Mouse (Mus musculus): Measurements from ENCODE around the gene Olfr311. TPM values are rescaled to one million over a fixed set of nuclear protein-coding genes. Genes with fewer than 3 reads are reported as not detected.
"Not testable (repeated sequence)": the region's sequence is repeated elsewhere in the genome, so short reads cannot be mapped to it uniquely, and the experiment has no call there.

Gene Olfr311
- polyA plus RNA-seq (2012; ENCODE audit: insufficient read depth, insufficient read length, low replicate concordance, missing spikeins), result not detected in 2 replicates

GRCm38 (mm10) chr11:58838951-58839350 is at the start of gene Olfr311:
Gene Olfr311, plus strand, starts transcription at chr11:58839251.
- not testable (repeated sequence) for H3K27ac ChIP-seq (ENCODE audit: insufficient read depth, low read depth, low read length); H3K4me1 ChIP-seq (ENCODE audit: control insufficient read depth, insufficient read depth, low read length); H3K4me3 ChIP-seq (ENCODE audit: insufficient read depth, low read depth, low read length)

GRCm38 (mm10) chr11:58789532-58789931 is 49.5 kb upstream of the Olfr311 start:
- 10% methylated on average over 3 of the region's 3 CpGs for WGBS
- H3K27ac ChIP-seq (ENCODE audit: insufficient read depth, low read depth, low read length), result no peak overlapping the region
- no peak overlapping the region for H3K4me3 ChIP-seq (ENCODE audit: insufficient read depth, low read depth, low read length)
- TF ChIP-seq POLR2A (IDR thresholded peaks at IDR 0.05; ENCODE audit: insufficient read depth, low read depth, low read length) (no peak), CTCF (IDR thresholded peaks at IDR 0.05; ENCODE audit: insufficient read depth, low read depth, low read length) (no peak)
- H3K4me1 ChIP-seq (ENCODE audit: control insufficient read depth, insufficient read depth, low read length), result peaks cover 2% of the 10 kb centered on the region; the same call in 1 of the 2 replicates

GRCm38 (mm10) chr11:58790053-58790452 is 49.0 kb upstream of the Olfr311 start:
- Histone ChIP-seq H3K4me1 (ENCODE audit: control insufficient read depth, insufficient read depth, low read length) (peaks cover 2% of the 10 kb centered on the region; the same call in 1 of the 2 replicates), H3K4me3 (ENCODE audit: insufficient read depth, low read depth, low read length) (no peak overlapping the region), H3K27ac (ENCODE audit: insufficient read depth, low read depth, low read length) (no peak overlapping the region)
- TF ChIP-seq CTCF (IDR thresholded peaks at IDR 0.05; ENCODE audit: insufficient read depth, low read depth, low read length), result no peak
- WGBS, result 50% methylated on average over 2 of the region's 2 CpGs

GRCm38 (mm10) chr11:58790646-58791045 is 48.4 kb upstream of the Olfr311 start:
- Histone ChIP-seq H3K4me1 (ENCODE audit: control insufficient read depth, insufficient read depth, low read length) (peaks cover 2% of the 10 kb centered on the region; the same call in 1 of the 2 replicates), H3K4me3 (ENCODE audit: insufficient read depth, low read depth, low read length) (no peak overlapping the region), H3K27ac (ENCODE audit: insufficient read depth, low read depth, low read length) (no peak overlapping the region)
- 74% methylated on average over 6 of the region's 6 CpGs for WGBS
- no peak for TF ChIP-seq CTCF (IDR thresholded peaks at IDR 0.05; ENCODE audit: insufficient read depth, low read depth, low read length)
- TF ChIP-seq POLR2A (IDR thresholded peaks at IDR 0.05; ENCODE audit: insufficient read depth, low read depth, low read length), result no peak

GRCm38 (mm10) chr11:58795856-58796255 is 43.2 kb upstream of the Olfr311 start:
- H3K4me3 ChIP-seq (ENCODE audit: insufficient read depth, low read depth, low read length), result no peak overlapping the region
- H3K27ac ChIP-seq (ENCODE audit: insufficient read depth, low read depth, low read length), result no peak overlapping the region
- whole genome bisulfite sequencing, result 71% methylated on average over 2 of the region's 2 CpGs
- TF ChIP-seq POLR2A (IDR thresholded peaks at IDR 0.05; ENCODE audit: insufficient read depth, low read depth, low read length), result no peak
- no peak for TF ChIP-seq CTCF (IDR thresholded peaks at IDR 0.05; ENCODE audit: insufficient read depth, low read depth, low read length)
- H3K4me1 ChIP-seq (ENCODE audit: control insufficient read depth, insufficient read depth, low read length), result no peaks in the 10 kb centered on the region

GRCm38 (mm10) chr11:58796850-58797249 is 42.2 kb upstream of the Olfr311 start:
- 60% methylated on average over 7 of the region's 7 CpGs for WGBS
- no peak overlapping the region for H3K4me3 ChIP-seq (ENCODE audit: insufficient read depth, low read depth, low read length)
- H3K27ac ChIP-seq (ENCODE audit: insufficient read depth, low read depth, low read length), result no peak overlapping the region
- TF ChIP-seq CTCF (IDR thresholded peaks at IDR 0.05; ENCODE audit: insufficient read depth, low read depth, low read length) (no peak), POLR2A (IDR thresholded peaks at IDR 0.05; ENCODE audit: insufficient read depth, low read depth, low read length) (no peak)
- H3K4me1 ChIP-seq (ENCODE audit: control insufficient read depth, insufficient read depth, low read length), result peaks cover 7% of the 10 kb centered on the region

GRCm38 (mm10) chr11:58799747-58800146 is 39.3 kb upstream of the Olfr311 start:
- 75% methylated on average over 5 of the region's 5 CpGs for WGBS
- Histone ChIP-seq H3K4me1 (ENCODE audit: control insufficient read depth, insufficient read depth, low read length) (peaks cover 10% of the 10 kb centered on the region), H3K4me3 (ENCODE audit: insufficient read depth, low read depth, low read length) (no peak overlapping the region), H3K27ac (ENCODE audit: insufficient read depth, low read depth, low read length) (no peak overlapping the region)
- TF ChIP-seq CTCF (IDR thresholded peaks at IDR 0.05; ENCODE audit: insufficient read depth, low read depth, low read length), result no peak
- no peak for TF ChIP-seq POLR2A (IDR thresholded peaks at IDR 0.05; ENCODE audit: insufficient read depth, low read depth, low read length)

- Histone ChIP-seq H3K4me3 (ENCODE audit: insufficient read depth, low read depth, low read length) (peak within 1 kb of the TSS; percentile 0; the same call in 1 of the 2 replicates), H3K4me1 (ENCODE audit: control insufficient read depth, insufficient read depth, low read length) (peaks cover 10% of the 10 kb centered on the region), H3K27ac (ENCODE audit: insufficient read depth, low read depth, low read length) (no peak within 1 kb of the TSS)
- TF ChIP-seq POLR2A (IDR thresholded peaks at IDR 0.05; ENCODE audit: insufficient read depth, low read depth, low read length) (no peak), CTCF (IDR thresholded peaks at IDR 0.05; ENCODE audit: insufficient read depth, low read depth, low read length) (no peak)
- WGBS, result 36% methylated on average over 14 of the region's 14 CpGs
These were observed 37.4 kb upstream of the Olfr311 start, which contains the start of gene Fam183b for GRCm38 (mm10) chr11:58801558-58802228. Gene Fam183b, minus strand, starts transcription at chr11:58801960.

- 81% methylated on average over 4 of the region's 4 CpGs for WGBS
- H3K27ac ChIP-seq (ENCODE audit: insufficient read depth, low read depth, low read length), result no peak overlapping the region
- H3K4me1 ChIP-seq (ENCODE audit: control insufficient read depth, insufficient read depth, low read length), result peaks cover 10% of the 10 kb centered on the region
- TF ChIP-seq CTCF (IDR thresholded peaks at IDR 0.05; ENCODE audit: insufficient read depth, low read depth, low read length), result no peak
- TF ChIP-seq POLR2A (IDR thresholded peaks at IDR 0.05; ENCODE audit: insufficient read depth, low read depth, low read length), result no peak
- no peak overlapping the region for H3K4me3 ChIP-seq (ENCODE audit: insufficient read depth, low read depth, low read length)
These were observed 35.2 kb upstream of the Olfr311 start for GRCm38 (mm10) chr11:58803871-58804270.

All from olfactory bulb, adult 2 months (tissue).